Mouse (Mus musculus): Measurements from ENCODE around the gene Asphd2. TPM values are rescaled to one million over a fixed set of nuclear protein-coding genes. Genes with fewer than 3 reads are reported as not detected.

Gene Asphd2
- polyA plus RNA-seq, 1 experiment from 2014 or later = 1.2 TPM

DNA sequence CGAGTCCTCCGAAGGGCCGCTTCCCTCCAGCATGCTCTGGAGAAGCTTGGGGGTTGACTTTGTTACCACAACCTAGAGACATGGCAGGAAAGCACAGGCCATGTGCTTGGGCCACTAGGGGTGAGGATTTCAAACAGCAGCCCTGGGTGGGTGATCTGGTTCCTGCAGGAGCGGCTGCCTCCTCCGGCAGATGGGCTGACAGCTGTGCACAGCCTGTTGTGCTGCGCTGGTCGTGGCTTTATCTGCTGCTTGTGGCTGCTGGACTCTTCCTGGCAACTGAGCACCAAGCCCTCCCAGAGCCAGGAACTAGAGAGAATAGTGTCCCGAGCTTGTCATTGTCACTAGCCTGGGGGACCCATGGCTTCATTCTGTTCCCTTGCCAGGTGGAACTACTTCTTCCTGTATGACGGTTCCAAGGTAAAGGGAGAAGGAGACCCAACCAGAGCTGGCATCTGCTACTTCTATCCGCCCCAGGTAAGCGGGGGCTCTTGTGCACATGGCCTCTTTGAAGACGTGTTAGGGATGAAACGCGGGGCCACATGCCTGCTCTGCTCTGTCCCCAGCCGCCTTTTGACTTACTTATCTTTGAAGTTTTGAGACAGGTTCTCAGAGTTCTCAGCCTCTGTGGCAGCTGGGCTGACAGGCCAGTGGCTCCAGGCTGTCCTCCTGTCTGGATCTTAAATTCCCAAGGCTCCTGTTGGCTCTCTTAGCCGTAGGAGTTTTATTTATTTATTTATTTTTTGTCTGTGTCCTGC is 48.3 kb downstream of the Asphd2 start:
- 77% methylated on average over 16 of the region's 16 CpGs for WGBS
- Histone ChIP-seq H3K4me1 (peaks cover 20% of the 10 kb centered on the region), H3K9me3 (no peaks in the 10 kb centered on the region), H3K36me3 (peaks cover 53% of the 10 kb centered on the region), H3K27ac (replicated peaks) (no peak overlapping the region), H3K9ac (no peak overlapping the region; the same call in 1 of the 2 replicates), H3K4me2 (no peak overlapping the region), H3K27me3 (replicated peaks) (no peaks in the 10 kb centered on the region), H3K4me3 (no peak overlapping the region)
- ATAC-seq (ENCODE audit: extremely low read depth, insufficient number of reproducible peaks, low FRiP score, low TSS enrichment) = 0 out of 2 replicates have a peak, but pooled peaks have one; percentile 11

DNA sequence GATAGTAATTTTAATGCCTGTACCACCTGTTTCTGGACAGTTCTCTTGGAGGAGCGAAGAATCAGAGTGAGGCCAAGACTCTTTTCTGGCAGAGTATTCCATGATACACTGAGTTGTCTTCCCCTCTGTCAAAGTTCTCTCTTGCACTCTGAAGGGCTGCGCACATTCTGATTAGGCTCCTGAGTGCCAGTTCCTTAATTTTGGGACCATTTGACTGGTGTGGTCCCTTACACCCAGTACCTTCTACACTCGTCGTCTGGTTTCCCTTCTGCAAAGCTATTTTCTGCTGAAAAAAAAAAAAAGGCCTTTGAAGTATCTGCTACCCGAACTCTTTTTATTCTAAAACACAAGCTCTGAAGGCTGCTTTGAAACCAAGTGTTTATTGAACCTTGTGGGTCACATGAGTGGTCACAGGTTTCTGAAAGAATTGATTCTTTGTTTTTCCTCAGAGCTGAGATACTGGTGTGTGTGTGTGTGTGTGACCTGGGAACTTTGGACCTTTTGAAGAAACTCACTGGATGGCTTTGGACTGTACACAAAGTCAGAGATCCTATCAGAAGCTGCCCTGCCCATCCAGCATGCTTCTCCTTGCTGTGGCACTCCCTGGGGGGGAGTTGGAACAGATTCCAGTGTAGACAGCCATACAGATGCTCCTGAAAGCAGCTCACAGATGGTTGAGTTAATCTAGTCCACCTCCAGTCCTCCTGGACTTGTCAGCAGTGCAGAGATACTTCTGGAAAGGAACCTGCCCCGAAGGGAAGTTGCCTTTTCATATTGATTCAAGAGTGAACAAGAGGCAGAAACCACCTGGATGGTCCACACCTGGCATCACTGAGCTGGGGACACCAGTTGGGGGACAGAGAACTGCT is 50.3 kb downstream of the Asphd2 start:
- Histone ChIP-seq H3K36me3 (peaks cover 51% of the 10 kb centered on the region), H3K27me3 (replicated peaks) (no peaks in the 10 kb centered on the region), H3K4me1 (peaks cover 20% of the 10 kb centered on the region), H3K27ac (replicated peaks) (no peak overlapping the region), H3K4me3 (peak overlapping the region; percentile 75; the same call in 1 of the 2 replicates), H3K9me3 (no peaks in the 10 kb centered on the region), H3K4me2 (no peak overlapping the region), H3K9ac (peak overlapping the region; percentile 93; the same call in 1 of the 2 replicates)
- WGBS = 77% methylated on average over 6 of the region's 6 CpGs
- ATAC-seq (ENCODE audit: extremely low read depth, insufficient number of reproducible peaks, low FRiP score, low TSS enrichment) = no peak

DNA sequence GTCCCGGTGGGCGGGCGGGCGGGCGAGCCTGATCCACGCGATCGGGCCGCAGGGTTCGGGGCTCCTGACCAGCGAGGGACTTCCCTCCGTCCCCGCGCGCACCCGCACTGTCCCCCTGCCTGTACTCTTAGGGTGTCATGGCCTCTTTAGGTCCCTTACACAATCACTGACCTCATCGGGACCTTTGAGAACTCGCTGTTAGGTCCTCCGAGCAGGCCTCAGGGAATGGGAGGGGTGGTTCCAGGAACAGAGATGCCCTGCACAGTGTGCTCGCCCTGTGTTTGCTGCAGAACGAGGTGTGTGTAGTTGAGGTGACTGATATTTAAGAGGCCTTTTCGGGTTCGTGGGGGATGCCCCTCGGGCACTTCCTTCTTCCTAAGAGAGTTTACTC is 51.5 kb downstream of the Asphd2 start:
- Histone ChIP-seq H3K36me3 (peaks cover 53% of the 10 kb centered on the region), H3K27ac (replicated peaks) (peak overlapping the region; percentile 21), H3K27me3 (replicated peaks) (no peaks in the 10 kb centered on the region), H3K9ac (peak overlapping the region; percentile 93), H3K9me3 (no peaks in the 10 kb centered on the region), H3K4me2 (peak overlapping the region; percentile 86), H3K4me3 (peak overlapping the region; percentile 75), H3K4me1 (peaks cover 20% of the 10 kb centered on the region)
- 1% methylated on average over 17 of the region's 24 CpGs for WGBS
- ATAC-seq (ENCODE audit: extremely low read depth, insufficient number of reproducible peaks, low FRiP score, low TSS enrichment) = peak; percentile 55

DNA sequence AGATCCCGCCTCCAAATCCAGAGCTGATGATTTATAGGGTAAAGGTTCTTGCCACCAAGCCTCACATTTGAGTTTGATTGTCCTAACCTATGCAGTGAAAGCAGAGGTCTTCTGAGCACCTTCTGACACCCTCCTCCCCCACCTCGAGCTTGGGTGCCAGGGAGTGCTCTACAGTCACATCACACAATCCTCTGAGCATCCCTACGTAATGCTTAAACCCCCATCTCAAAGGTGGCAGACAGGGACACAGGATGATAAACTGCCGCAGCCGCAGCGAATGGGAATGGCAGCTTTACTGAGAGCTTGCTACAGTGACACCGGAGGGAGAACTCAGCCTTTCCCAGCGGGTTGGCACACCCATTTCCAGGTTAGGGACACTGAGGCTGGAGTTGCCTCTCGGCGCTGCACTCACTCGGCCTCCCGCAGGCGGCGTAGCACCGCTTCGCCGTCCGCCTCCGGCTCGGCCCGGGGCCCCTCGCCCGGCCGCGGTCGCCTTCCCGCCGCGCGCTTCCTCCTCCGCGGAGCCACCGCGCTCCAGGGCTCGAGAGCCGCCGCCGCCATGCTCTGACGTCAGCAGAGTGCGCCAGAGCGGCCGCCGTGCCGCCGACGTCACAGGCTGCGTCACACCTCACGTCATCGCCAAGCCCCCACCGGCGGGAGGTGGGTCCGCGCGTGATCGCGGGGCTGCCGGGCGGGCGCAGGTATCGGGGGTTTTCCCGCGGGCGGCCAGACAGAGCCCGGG is 52.0 kb downstream of the Asphd2 start, which contains the start of the genes Srrd and Hps4:
Gene Srrd, minus strand, starts transcription at position 578 of the 742 bp plus-strand sequence.
Gene Hps4, plus strand, starts transcription at position 621 of the 742 bp plus-strand sequence.
- Histone ChIP-seq H3K9ac (peak within 1 kb of the TSS; percentile 93), H3K27ac (replicated peaks) (peak within 1 kb of the TSS; percentile 21), H3K4me1 (peaks cover 20% of the 10 kb centered on the region), H3K4me2 (peak within 1 kb of the TSS; percentile 86), H3K36me3 (peaks cover 53% of the 10 kb centered on the region), H3K4me3 (peak within 1 kb of the TSS; percentile 75), H3K27me3 (replicated peaks) (no peaks in the 10 kb centered on the region), H3K9me3 (no peaks in the 10 kb centered on the region)
- ATAC-seq (ENCODE audit: extremely low read depth, insufficient number of reproducible peaks, low FRiP score, low TSS enrichment) = peak; percentile 60
- 1% methylated on average over 56 of the region's 64 CpGs for WGBS

DNA sequence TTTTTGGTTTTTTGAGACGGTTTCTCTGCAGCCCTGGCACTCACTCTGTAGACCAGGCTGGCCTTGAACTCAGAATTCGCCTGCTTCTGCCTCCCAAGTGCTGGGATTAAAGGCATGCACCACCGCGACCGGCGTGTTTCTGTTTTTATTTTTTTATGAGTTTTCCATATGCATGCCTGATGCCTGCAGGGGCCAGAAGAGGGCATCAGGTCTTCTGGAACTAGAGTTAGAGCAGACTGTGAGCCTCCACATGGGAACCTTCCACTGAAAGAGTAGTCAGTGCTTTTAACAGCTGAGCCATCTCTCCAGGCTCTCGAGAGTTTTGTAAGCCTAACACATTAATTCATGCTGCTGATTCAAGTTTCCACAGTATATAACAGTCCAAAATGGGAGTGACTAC is 55.5 kb downstream of the Asphd2 start:
- no peak overlapping the region for H3K9ac ChIP-seq
- H3K4me1 ChIP-seq = peaks cover 17% of the 10 kb centered on the region
- peaks cover 68% of the 10 kb centered on the region for H3K36me3 ChIP-seq
- no peak overlapping the region for H3K27ac ChIP-seq (replicated peaks)
- 71% methylated on average over 7 of the region's 7 CpGs for WGBS
- H3K27me3 ChIP-seq (replicated peaks) = no peaks in the 10 kb centered on the region
- ATAC-seq (ENCODE audit: extremely low read depth, insufficient number of reproducible peaks, low FRiP score, low TSS enrichment) = no peak
- no peaks in the 10 kb centered on the region for H3K9me3 ChIP-seq
- H3K4me2 ChIP-seq = no peak overlapping the region
- H3K4me3 ChIP-seq = no peak overlapping the region

DNA sequence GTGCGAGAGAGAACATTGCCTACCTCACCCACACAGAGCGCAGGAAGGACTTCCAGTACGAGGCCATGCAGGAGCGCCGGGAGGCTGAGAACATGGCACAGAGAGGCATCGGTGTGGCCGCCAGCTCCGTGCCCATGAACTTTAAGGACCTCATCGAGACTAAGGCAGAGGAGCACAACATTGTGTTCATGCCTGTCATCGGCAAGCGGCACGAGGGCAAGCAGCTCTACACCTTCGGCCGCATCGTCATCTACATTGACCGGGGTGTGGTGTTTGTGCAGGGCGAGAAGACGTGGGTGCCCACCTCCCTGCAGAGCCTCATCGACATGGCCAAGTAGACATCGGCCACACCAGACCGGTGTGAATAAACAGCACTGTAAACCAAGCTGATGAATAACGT is 57.7 kb downstream of the Asphd2 start:
- Histone ChIP-seq H3K9ac (no peak overlapping the region), H3K4me3 (no peak overlapping the region), H3K27me3 (replicated peaks) (no peaks in the 10 kb centered on the region), H3K27ac (replicated peaks) (no peak overlapping the region), H3K36me3 (peaks cover 90% of the 10 kb centered on the region), H3K4me2 (no peak overlapping the region), H3K9me3 (no peaks in the 10 kb centered on the region), H3K4me1 (peaks cover 5% of the 10 kb centered on the region)
- no peak for ATAC-seq (ENCODE audit: extremely low read depth, insufficient number of reproducible peaks, low FRiP score, low TSS enrichment)
- 91% methylated on average over 22 of the region's 22 CpGs for WGBS

DNA sequence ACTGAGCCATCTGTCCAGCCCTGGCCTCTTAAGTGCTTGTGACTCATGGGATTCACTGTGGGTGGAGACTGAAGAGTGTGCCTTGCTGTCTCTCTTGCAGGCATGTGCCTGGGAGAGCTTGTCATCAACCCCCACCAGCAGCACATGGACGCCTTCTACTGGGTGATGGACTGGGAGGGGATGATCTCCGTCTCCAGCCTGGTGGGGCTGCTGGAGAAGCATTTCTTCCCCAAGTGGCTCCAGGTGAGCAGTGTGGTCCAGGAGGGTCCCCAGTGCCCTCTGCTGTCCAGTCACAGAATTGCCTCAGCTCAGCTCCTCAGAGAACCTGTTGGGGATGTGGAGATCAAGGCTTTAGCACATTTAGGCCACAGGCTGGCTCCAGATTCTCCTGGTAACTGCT is 59.2 kb downstream of the Asphd2 start:
- H3K36me3 ChIP-seq = peaks cover 98% of the 10 kb centered on the region
- ATAC-seq (ENCODE audit: extremely low read depth, insufficient number of reproducible peaks, low FRiP score, low TSS enrichment) = no peak
- 35% methylated on average over 2 of the region's 2 CpGs for WGBS

More for the DNA sequence above, 59.2 kb downstream of the Asphd2 start:
- Histone ChIP-seq H3K9me3 (no peaks in the 10 kb centered on the region), H3K9ac (no peak overlapping the region), H3K4me2 (no peak overlapping the region), H3K4me1 (no peaks in the 10 kb centered on the region), H3K27me3 (replicated peaks) (no peaks in the 10 kb centered on the region), H3K27ac (replicated peaks) (no peak overlapping the region), H3K4me3 (no peak overlapping the region)

Other genes starting within 250 kb of the Asphd2 start
- 1.6 and 1.9 TPM in 2 replicates for gene Cryba4, start 142.3 kb downstream of the Asphd2 start, polyA plus RNA-seq (2015; fragmentation: Nextera tagmentation; extraction: Ambion mirVana)
- gene Crybb1, start 139.1 kb downstream of the Asphd2 start, polyA plus RNA-seq (2015; fragmentation: Nextera tagmentation; extraction: Ambion mirVana) = 1.2 and 2.2 TPM in 2 replicates
- gene Tpst2, start 118.2 kb downstream of the Asphd2 start, polyA plus RNA-seq (2015; fragmentation: Nextera tagmentation; extraction: Ambion mirVana) = 36.8 and 37.5 TPM in 2 replicates
- gene Tfip11, start 68.5 kb downstream of the Asphd2 start, polyA plus RNA-seq (2015; fragmentation: Nextera tagmentation; extraction: Ambion mirVana) = 17.8 and 19.4 TPM in 2 replicates
- gene Srrd, start 51.8 kb downstream of the Asphd2 start, polyA plus RNA-seq (2015; fragmentation: Nextera tagmentation; extraction: Ambion mirVana) = 24.0 and 25.8 TPM in 2 replicates
- 18.5 and 19.2 TPM in 2 replicates for gene Hps4, start 51.8 kb downstream of the Asphd2 start, polyA plus RNA-seq (2015; fragmentation: Nextera tagmentation; extraction: Ambion mirVana)
- gene Gm6583, start 38.8 kb downstream of the Asphd2 start, polyA plus RNA-seq (2015; fragmentation: Nextera tagmentation; extraction: Ambion mirVana) = 0.06 and 0.07 TPM in 2 replicates
- not detected in 2 replicates for gene Gm6588, start 54.6 kb upstream of the Asphd2 start, polyA plus RNA-seq (2015; fragmentation: Nextera tagmentation; extraction: Ambion mirVana)
- gene Sez6l, start 182.3 kb upstream of the Asphd2 start, polyA plus RNA-seq (2015; fragmentation: Nextera tagmentation; extraction: Ambion mirVana) = 0.29 and 0.33 TPM in 2 replicates

All from heart, embryonic 13.5 days (tissue).